Comparison of ENCODE assay signal across 9 mouse cellular contexts in the genomic region with DNA sequence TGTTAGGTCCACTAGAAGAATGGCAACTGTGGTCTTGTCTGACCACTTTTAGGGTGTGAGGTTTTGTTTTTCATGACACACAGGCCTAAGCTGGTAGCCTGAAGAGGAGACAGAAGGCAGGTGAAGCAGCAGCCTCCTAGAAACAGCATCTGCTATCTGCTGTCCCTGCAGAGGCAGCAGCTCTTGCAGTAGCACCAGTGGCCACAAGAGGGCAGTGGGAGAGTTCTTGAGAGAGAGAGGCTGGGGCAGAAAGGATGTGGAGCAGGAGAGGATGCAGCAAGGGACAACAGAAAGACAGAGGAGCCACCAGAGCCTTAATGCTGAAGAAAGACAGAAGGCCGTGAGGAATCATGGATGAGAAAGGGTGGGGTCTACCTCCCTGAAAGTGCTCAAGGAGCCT.
A peak's percentile ranks its signal among the peaks of the same experiment; 100 is the strongest.
DNase-seq lines count a peak whose midpoint lies in the region; ATAC-seq and TF ChIP-seq lines count a peak whose summit lies in the region.
"Had no signal": no experiment of that assay in that cellular context is flagged by ENCODE, and none has a peak within 500 bp of the region (broad histone marks: within the 10 kb centered on the region; RNA-seq: fewer than 3 reads in every experiment).

No protein-coding gene starts in this region.

- 50% methylated on average over 1 of the region's 1 CpGs for WGBS in forebrain, embryonic 10.5 days
- 53% methylated on average over 1 of the region's 1 CpGs for WGBS in forebrain, embryonic 12.5 days
- WGBS in midbrain, embryonic 13.5 days, result 33% methylated on average over 1 of the region's 1 CpGs

- intact Hi-C loops in heart, postnatal 14 days (cut with DNase I), result loop anchor here (5.0 kb wide), 1 partner anchor 449 kb away; no protein-coding TSS in a partner anchor
- intact Hi-C loops in left cerebral cortex, adult 2 months (cut with DNase I), result no loop called here

- peaks cover 13% of the 10 kb centered on the region; the same call in 1 of the 2 replicates for H3K27me3 ChIP-seq in forebrain, embryonic 10.5 days (ENCODE audit: poor library complexity, severe bottlenecking)
- H3K27me3 ChIP-seq in forebrain, embryonic 12.5 days, result no peaks in the 10 kb centered on the region; the same call in 1 of the 2 replicates
- H3K27me3 ChIP-seq in midbrain, embryonic 13.5 days, result no peaks in the 10 kb centered on the region
- H3K27me3 ChIP-seq: lung, embryonic 15.5 days had no signal

- no peaks in the 10 kb centered on the region for H3K9me3 ChIP-seq in forebrain, embryonic 10.5 days
- H3K9me3 ChIP-seq in forebrain, embryonic 12.5 days, result no peaks in the 10 kb centered on the region
- no peaks in the 10 kb centered on the region for H3K9me3 ChIP-seq in midbrain, embryonic 13.5 days
- H3K9me3 ChIP-seq: lung, embryonic 15.5 days had no signal

- H3K4me3 ChIP-seq in forebrain, embryonic 10.5 days, result no peak overlapping the region
- H3K4me3 ChIP-seq in forebrain, embryonic 12.5 days (replicated peaks), result no peak overlapping the region
- H3K4me3 ChIP-seq in left cerebral cortex, adult 2 months, result no peak overlapping the region
- no peak overlapping the region for H3K4me3 ChIP-seq in midbrain, embryonic 13.5 days (replicated peaks)
- H3K4me3 ChIP-seq: lung, embryonic 15.5 days had no signal

- H3K36me3 ChIP-seq in forebrain, embryonic 10.5 days (replicated peaks), result no peaks in the 10 kb centered on the region
- H3K36me3 ChIP-seq in forebrain, embryonic 12.5 days (replicated peaks), result no peaks in the 10 kb centered on the region
- H3K36me3 ChIP-seq in midbrain, embryonic 13.5 days, result no peaks in the 10 kb centered on the region
- H3K36me3 ChIP-seq: lung, embryonic 15.5 days had no signal

- H3K9ac ChIP-seq in forebrain, embryonic 12.5 days, result no peak overlapping the region
- no peak overlapping the region for H3K9ac ChIP-seq in midbrain, embryonic 13.5 days (replicated peaks)
- H3K9ac ChIP-seq: lung, embryonic 15.5 days had no signal

- no peak overlapping the region for H3K27ac ChIP-seq in forebrain, embryonic 10.5 days
- H3K27ac ChIP-seq in forebrain, embryonic 12.5 days, result no peak overlapping the region
- H3K27ac ChIP-seq in left cerebral cortex, adult 2 months, result no peak overlapping the region
- no peak overlapping the region for H3K27ac ChIP-seq in midbrain, embryonic 13.5 days
- H3K27ac ChIP-seq: lung, embryonic 15.5 days had no signal

- peak; percentile 78 for TF ChIP-seq CTCF in left cerebral cortex, adult 2 months (IDR thresholded peaks at IDR 0.05)

- peak; percentile 72 for DNase-seq in forebrain, embryonic 10.5 days (ENCODE audit: extremely low spot score, low spot score)
- DNase-seq in adrenal gland, postnatal 10 days, result peak; percentile 80
- peak; percentile 61 for DNase-seq in embryo, embryonic 9.5 days (ENCODE audit: extremely low spot score)
- DNase-seq in heart, postnatal 14 days, result peak; percentile 45 to 82
- peak; percentile 49 to 81 for DNase-seq in left cerebral cortex, adult 2 months (ENCODE audit: extremely low spot score in 1 of 2, low spot score in 2 of 2)
- DNase-seq in spleen, postnatal 4 days (ENCODE audit: low spot score in 2 of 2), result peak; percentile 35 to 76

- ATAC-seq in forebrain, embryonic 12.5 days (ENCODE audit: low FRiP score), result no peak; the same call in 1 of the 2 replicates
- peak; percentile 40; the same call in 1 of the 2 replicates for ATAC-seq in midbrain, embryonic 13.5 days

- H3K4me1 ChIP-seq in forebrain, embryonic 10.5 days, result no peaks in the 10 kb centered on the region
- H3K4me1 ChIP-seq in forebrain, embryonic 12.5 days, result no peaks in the 10 kb centered on the region
- H3K4me1 ChIP-seq in midbrain, embryonic 13.5 days (replicated peaks), result no peaks in the 10 kb centered on the region
- H3K4me1 ChIP-seq: lung, embryonic 15.5 days had no signal

- H3K4me2 ChIP-seq in forebrain, embryonic 12.5 days, result no peak overlapping the region
- H3K4me2 ChIP-seq in midbrain, embryonic 13.5 days (replicated peaks), result no peak overlapping the region
- H3K4me2 ChIP-seq: lung, embryonic 15.5 days had no signal
